Mouse (Mus musculus): ENCODE results near the gene Bbs10. TPM values are rescaled to one million over a fixed set of nuclear protein-coding genes. Genes with fewer than 3 reads are reported as not detected.

Gene Bbs10
- polyA plus RNA-seq (2012; rRNA removed), result 0.06 and 0.08 TPM in 2 replicates

DNA sequence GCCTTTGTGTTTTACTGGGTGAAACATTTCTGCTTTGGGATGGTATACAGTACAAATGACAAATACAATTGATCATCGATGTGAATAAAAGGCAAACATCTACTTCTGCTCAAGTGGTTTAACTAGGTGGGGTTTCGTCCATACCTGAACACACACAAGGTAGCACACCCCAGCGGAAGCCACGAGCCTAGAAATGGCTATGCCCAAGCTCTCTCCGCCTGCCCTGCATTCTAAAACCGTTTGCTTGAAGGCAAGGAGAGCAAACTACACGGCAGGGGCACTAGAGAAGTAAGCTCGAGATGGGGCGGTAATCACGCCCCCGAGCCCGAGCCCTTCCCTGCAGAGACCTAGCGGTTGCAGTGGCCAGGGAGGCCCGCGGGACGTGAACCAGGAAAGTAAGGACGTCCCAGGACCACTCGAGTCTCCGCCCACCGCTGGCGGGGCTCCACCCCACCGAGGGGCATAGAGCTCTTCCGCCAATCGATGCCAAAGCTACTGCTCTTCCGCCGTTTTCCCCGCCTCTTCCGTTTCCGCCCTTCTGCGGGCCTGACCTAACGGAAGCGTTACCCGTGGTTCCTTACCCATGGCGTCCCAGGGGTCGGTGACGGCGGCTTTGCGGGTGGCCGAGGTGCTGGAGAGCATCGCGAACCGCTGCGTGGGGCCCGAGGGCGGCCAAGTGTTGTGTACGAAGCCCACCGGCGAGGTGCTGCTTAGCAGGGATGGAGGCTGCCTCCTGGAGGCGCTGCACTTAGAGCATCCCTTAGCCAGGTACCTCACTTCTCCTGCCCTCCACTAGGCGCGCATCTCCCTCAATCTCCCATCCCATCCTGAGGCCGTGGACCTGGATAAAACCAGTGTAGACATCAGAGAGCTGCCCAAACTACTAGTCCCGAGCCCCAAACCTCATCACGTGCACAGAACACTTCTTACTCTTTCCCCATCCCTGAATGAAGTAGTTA is at the start of gene Bbs10:
Gene Bbs10 (plus strand): TSS at position 540 of the 959 bp plus-strand sequence.

Other genes starting within 250 kb of the Bbs10 start
- gene Osbpl8, start 133.9 kb upstream of the Bbs10 start, polyA plus RNA-seq (2012; rRNA removed), result 0.34 and 0.35 TPM in 2 replicates
- gene Nap1l1, start 174.5 kb downstream of the Bbs10 start, polyA plus RNA-seq (2012; rRNA removed), result 0.39 and 0.63 TPM in 2 replicates
- 42.7 and 110 TPM in 2 replicates for gene Phlda1, start 207.6 kb downstream of the Bbs10 start, polyA plus RNA-seq (2012; rRNA removed)